Mouse (Mus musculus) ES-Bruce4 (cell line): ENCODE results near the gene Arl15. TPM values are rescaled to one million over a fixed set of nuclear protein-coding genes. Genes with fewer than 3 reads are reported as not detected.

ENCODE experiments used
- H3K27ac ChIP-seq: 2 replicates; pipeline ENCODE4 v1.5.1; 2012; ENCODE audit warnings: low read length, inconsistent platforms; ENCODE audit not compliant: insufficient read depth
- H3K27me3 ChIP-seq: 2 replicates; pipeline ENCODE4 v1.6.1; 2012; ENCODE audit warnings: mild to moderate bottlenecking, low read length, inconsistent platforms; ENCODE audit not compliant: control insufficient read depth, poor library complexity, insufficient read depth, severe bottlenecking
- H3K36me3 ChIP-seq: 2 replicates; pipeline ENCODE4 v1.6.1; 2012; ENCODE audit warnings: inconsistent platforms, mild to moderate bottlenecking, low read length, moderate library complexity; ENCODE audit not compliant: control insufficient read depth, poor library complexity, insufficient read depth, severe bottlenecking
- H3K4me1 ChIP-seq: one replicate; pipeline ENCODE4 v1.8.1; 2011; ENCODE audit warnings: low read length; ENCODE audit not compliant: control insufficient read depth, insufficient read depth
- H3K4me3 ChIP-seq: 2 replicates; pipeline ENCODE4 v1.5.1; 2011; ENCODE audit warnings: low read depth, mild to moderate bottlenecking, low read length
- H3K9ac ChIP-seq: 2 replicates; pipeline ENCODE4 v1.6.1; 2012; ENCODE audit warnings: low read depth, mild to moderate bottlenecking, inconsistent platforms; ENCODE audit not compliant: poor library complexity, severe bottlenecking
- H3K9me3 ChIP-seq: replicated peaks from 2 replicates; pipeline ENCODE4 v1.6.1; 2012; ENCODE audit warnings: mild to moderate bottlenecking, low read length, inconsistent platforms; ENCODE audit not compliant: control insufficient read depth, poor library complexity, insufficient read depth, severe bottlenecking
- CTCF ChIP-seq: IDR thresholded peaks from one replicate; pipeline ENCODE4 v1.8.1; 2011; ENCODE audit warnings: low read depth, low read length
- EP300 ChIP-seq: IDR thresholded peaks from 2 replicates; pipeline ENCODE4 v1.6.1; 2011; ENCODE audit warnings: low read depth, low read length; ENCODE audit not compliant: insufficient read depth
- POLR2A ChIP-seq: IDR thresholded peaks from one replicate; pipeline ENCODE4 v1.8.1; 2011; ENCODE audit warnings: low read length; ENCODE audit not compliant: insufficient read depth
- polyA plus RNA-seq: library from polyadenylated mRNA; stranded (reverse); fragments of >200 nt; gene quantifications from 2 replicates; pipeline ENCODE4 v1.2.4, GENCODE M21; 2011; ENCODE audit warnings: low read depth; ENCODE audit not compliant: missing spikeins, insufficient read depth, insufficient read length

Gene Arl15
- polyA plus RNA-seq, 1 experiment, result 53.3 TPM

DNA sequence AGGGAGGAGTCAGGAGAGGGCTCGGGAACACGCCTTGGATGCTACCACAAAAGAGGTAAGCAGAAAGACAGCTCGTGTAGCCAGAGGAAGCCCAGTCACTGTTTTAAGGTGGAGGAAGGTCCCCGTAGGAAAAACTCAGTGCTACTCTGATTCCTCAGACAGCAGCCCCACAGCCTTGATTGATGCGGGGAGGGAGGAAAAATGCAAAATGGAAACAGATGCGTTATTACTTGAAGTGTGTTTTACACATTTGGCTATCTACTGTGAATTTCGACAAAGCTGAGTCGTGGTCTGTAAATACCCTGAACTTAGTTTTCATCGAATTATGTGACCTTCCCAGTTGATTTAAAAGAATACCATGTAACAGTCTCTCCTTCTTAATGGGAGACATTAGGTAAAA, 296.9 kb downstream of the Arl15 start:
- H3K9ac ChIP-seq, result no peak overlapping the region
- H3K4me1 ChIP-seq, result no peaks in the 10 kb centered on the region
- H3K36me3 ChIP-seq, result peaks cover 4% of the 10 kb centered on the region; the same call in 1 of the 2 replicates
- TF ChIP-seq POLR2A (no peak), CTCF (no peak), EP300 (no peak)
- no peaks in the 10 kb centered on the region for H3K9me3 ChIP-seq
- no peak overlapping the region for H3K4me3 ChIP-seq
- H3K27me3 ChIP-seq, result no peaks in the 10 kb centered on the region
- no peak overlapping the region for H3K27ac ChIP-seq

DNA sequence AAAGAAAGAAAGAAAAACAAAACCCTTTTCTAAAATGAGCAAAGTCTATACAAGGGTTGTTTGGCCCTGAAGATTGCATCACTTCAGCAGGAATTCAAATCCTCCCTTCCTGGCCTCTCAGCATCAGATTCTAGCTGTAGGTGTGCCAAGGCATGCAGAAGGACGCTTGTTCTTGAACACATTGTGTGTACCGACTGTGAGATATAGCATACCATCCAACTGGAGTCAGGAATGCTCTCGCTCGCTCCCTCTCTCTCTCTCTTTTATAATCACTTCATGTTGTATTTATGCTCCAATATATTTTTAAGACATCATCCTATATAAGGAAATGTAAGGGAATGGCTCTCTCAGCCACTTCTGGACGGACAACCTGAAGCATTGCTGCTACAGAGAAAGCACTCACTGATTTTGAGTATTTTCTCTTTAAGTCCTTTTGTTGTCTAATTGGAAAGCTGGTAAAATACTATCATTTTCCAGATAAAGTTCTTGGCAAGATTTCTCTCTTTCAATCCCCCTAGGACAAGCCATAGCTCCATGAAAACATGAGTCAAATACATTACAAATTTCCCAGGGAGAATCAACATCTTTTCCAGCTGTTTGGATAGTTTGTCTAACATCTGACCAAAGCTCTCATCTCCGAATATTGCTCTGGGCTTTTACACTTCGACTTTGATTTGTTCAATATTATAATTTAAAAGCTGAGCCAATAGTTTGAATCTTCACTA, 300.0 kb downstream of the Arl15 start:
- TF ChIP-seq POLR2A (no peak), EP300 (no peak), CTCF (no peak)
- no peak overlapping the region for H3K27ac ChIP-seq
- H3K27me3 ChIP-seq, result no peaks in the 10 kb centered on the region
- H3K4me3 ChIP-seq, result no peak overlapping the region
- H3K9me3 ChIP-seq, result no peaks in the 10 kb centered on the region
- H3K4me1 ChIP-seq, result no peaks in the 10 kb centered on the region
- H3K9ac ChIP-seq, result no peak overlapping the region
- H3K36me3 ChIP-seq, result peaks cover 4% of the 10 kb centered on the region; the same call in 1 of the 2 replicates

DNA sequence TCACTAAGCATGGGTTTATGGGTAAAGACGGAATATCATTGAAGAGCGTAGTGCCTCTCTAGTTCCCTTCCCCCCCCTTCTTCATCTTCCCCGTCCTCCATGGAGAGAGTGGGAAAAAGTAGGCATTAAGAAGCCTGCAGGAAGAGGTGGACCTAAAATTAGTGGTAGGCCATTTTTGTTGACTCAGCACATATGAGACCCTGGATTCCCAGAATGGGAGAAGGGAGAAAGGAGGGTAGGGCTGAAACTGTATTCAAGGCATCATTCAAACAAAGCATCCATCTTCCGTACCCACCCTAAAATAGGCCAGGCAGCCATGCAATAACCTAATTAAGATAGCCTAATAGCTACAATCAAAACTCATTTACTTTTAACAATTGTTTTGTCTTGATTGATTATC, 301.1 kb downstream of the Arl15 start:
- Histone ChIP-seq H3K27me3 (no peaks in the 10 kb centered on the region), H3K36me3 (no peaks in the 10 kb centered on the region), H3K9ac (no peak overlapping the region), H3K27ac (no peak overlapping the region), H3K4me1 (no peaks in the 10 kb centered on the region), H3K9me3 (no peaks in the 10 kb centered on the region), H3K4me3 (no peak overlapping the region)
- TF ChIP-seq CTCF, result no peak
- TF ChIP-seq POLR2A, result no peak
- TF ChIP-seq EP300, result no peak

DNA sequence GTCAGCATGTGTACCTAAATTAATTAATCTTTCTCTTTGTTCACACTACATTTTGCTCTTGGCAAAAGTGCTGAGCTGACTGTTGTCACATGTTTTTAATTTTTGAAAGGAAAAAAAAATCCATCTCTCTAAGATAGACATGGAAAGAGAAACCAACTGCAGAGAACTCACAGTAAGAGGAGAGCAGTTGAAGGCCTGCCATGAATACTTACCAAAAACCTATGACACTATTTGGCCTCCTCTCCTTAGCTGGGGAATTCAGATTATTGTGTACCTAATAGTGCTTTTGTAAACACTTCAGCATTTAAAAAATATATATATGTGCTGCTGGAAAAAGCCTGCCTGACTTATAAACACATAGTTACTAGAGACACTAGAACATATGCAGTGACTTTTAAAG, 302.1 kb downstream of the Arl15 start:
- Histone ChIP-seq H3K9ac (no peak overlapping the region), H3K4me3 (no peak overlapping the region), H3K27ac (no peak overlapping the region), H3K36me3 (no peaks in the 10 kb centered on the region), H3K9me3 (no peaks in the 10 kb centered on the region), H3K4me1 (no peaks in the 10 kb centered on the region), H3K27me3 (no peaks in the 10 kb centered on the region)
- TF ChIP-seq CTCF, result no peak
- no peak for TF ChIP-seq POLR2A
- TF ChIP-seq EP300, result no peak

DNA sequence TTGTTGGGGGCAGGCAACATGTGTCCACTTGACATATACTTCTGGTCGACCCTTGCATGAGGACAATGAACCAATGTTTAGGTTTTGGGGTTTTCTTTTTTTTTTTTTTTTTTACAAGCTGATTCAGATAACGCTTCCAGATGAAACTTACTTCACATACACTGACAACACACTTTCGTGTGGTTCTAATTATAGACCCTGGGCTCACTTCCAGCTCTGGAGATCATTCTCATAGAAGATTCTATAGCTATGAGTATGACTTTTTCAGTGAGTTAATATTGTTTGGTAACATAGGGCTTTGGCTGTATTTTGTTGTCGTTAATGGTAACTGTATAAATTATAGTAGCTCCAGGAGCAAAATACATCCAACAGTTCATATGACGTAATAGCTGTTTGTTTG, 306.9 kb downstream of the Arl15 start:
- no peak overlapping the region for H3K27ac ChIP-seq
- TF ChIP-seq POLR2A (no peak), CTCF (no peak), EP300 (no peak)
- H3K9me3 ChIP-seq, result no peaks in the 10 kb centered on the region
- H3K27me3 ChIP-seq, result no peaks in the 10 kb centered on the region
- H3K4me1 ChIP-seq, result no peaks in the 10 kb centered on the region
- no peak overlapping the region for H3K4me3 ChIP-seq
- H3K36me3 ChIP-seq, result no peaks in the 10 kb centered on the region
- H3K9ac ChIP-seq, result no peak overlapping the region

DNA sequence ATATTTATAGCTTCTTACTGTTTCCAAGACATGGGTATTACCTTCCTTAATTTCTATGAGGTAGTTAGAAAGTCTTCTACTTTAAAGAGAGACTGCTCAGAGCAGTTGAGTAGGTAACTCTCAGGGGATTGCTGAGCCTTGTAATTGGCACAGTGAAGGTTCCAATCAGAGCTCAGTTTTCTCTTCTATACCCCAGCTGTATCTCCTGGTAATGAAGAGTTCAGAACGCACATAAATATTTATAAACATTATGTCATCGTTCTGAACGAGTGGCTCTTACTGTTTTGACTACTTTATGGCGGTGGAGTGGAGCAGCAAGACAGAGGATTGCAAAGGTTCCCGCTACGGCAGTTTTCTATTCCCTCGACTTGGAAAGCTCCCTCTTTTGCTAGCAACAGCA, 311.8 kb downstream of the Arl15 start:
- Histone ChIP-seq H3K36me3 (no peaks in the 10 kb centered on the region), H3K27me3 (no peaks in the 10 kb centered on the region), H3K9ac (no peak overlapping the region), H3K9me3 (no peaks in the 10 kb centered on the region), H3K4me1 (no peaks in the 10 kb centered on the region), H3K27ac (no peak overlapping the region), H3K4me3 (no peak overlapping the region)
- TF ChIP-seq POLR2A (no peak), CTCF (no peak), EP300 (no peak)
